Mouse (Mus musculus): ENCODE measurements around the gene Armc12.

Armc12 gene

DNA sequence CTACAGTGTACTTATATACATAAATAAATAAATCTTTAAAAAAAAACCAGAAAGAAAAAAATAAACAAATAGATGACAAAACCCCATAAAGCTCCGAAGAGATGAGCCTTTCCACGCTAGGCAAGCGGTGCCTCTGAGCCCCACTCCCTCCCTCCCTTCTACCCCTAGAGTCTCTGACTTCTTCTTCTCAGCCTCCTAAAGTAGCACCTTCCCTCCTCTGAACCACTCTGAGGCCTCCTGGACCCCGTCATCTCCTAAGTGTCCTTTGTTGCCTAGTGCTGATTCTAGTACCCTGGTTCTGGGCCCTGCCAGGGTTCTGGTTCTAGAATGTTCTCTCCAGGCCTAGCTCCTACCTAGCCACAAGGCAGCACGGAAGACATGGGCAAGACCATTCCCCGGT is at the start of gene Armc12:
Gene Armc12 (plus strand): TSS at position 301 of the 400 bp plus-strand sequence.
- DNase-seq: no peak

DNA sequence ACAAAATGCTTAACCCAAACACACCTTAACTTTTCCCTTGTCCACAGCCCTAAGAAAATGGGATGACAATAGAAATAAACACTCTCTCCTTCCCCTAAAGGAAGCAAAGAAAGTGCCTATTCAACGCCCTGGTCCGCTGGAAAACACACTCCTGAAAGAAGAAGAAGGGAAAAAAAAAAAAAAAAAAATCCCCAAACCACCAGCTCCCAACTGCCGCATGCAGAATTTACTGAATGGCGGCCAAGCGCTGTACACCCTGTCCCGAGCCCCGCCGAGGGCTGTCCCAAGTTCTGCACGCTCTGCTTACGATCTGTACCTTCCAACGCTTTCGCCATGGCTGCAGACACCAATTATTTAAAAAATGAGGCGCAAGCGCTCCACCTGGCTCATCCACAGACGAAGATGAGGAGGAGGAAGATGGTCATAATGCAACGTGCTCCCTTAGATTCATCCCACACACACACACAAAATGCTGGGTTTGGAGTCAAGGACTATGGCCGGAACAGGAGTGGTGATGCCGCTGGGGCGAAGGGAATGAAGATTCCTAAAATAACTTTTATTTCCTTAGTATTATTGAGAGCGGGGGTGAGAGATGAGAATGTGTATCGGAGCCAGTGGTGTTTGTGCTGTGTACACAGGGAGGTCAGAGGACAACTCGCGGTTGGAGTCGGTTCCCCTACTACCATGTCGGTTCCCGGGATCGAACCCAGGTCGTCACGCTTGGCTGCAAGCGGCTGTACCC is 45.7 kb upstream of the Armc12 start:
- DNase-seq: peak; percentile 54

- DNase-seq: peak; percentile 45
Measured at GRCm38 (mm10) chr17:28485446-28485948, 45.1 kb upstream of the Armc12 start.

DNA sequence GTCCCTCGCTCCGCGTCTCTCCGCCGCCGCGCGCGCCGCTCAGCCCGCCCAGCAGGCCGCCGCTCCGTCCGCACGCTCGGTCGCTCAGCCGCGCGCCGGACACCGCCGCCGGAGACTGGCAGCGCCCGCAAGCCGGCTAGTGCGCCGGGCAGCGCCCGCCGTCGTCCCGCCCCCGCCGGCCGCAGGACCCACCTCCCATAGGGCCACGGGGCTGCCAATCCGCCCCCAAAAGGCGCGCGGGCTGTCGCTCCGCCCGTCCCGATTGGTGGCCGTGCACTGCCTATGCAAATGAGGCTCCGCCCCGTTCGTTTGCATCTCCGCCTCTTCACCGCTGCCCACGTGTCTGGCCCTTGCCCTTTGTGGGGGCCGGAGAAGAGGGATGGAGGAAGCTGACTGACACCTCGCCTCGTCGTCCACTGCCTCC is 44.6 kb upstream of the Armc12 start:
- DNase-seq: peak; percentile 98

DNA sequence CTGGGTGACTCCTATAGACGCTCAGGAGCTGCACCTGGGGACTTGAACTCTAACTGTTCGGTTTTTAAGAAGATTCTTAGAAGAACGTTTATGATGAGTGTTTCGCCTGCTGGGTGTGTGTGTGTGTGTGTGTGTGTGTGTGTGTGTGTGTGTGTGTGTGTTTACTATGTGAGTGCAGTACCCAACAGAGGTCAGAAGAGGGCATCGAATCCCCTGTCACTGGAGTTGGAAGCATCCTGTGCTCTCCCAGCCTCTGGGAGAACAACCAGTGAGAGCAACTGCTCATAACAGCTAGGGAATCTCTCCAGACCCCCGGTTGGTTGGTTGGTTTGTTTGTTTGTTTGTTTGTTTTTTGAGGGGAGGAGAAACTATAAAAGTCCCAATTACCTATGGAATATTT is 43.9 kb upstream of the Armc12 start:
- DNase-seq: no peak

- DNase-seq: no peak
Measured at GRCm38 (mm10) chr17:28487584-28488257, 42.9 kb upstream of the Armc12 start.

DNA sequence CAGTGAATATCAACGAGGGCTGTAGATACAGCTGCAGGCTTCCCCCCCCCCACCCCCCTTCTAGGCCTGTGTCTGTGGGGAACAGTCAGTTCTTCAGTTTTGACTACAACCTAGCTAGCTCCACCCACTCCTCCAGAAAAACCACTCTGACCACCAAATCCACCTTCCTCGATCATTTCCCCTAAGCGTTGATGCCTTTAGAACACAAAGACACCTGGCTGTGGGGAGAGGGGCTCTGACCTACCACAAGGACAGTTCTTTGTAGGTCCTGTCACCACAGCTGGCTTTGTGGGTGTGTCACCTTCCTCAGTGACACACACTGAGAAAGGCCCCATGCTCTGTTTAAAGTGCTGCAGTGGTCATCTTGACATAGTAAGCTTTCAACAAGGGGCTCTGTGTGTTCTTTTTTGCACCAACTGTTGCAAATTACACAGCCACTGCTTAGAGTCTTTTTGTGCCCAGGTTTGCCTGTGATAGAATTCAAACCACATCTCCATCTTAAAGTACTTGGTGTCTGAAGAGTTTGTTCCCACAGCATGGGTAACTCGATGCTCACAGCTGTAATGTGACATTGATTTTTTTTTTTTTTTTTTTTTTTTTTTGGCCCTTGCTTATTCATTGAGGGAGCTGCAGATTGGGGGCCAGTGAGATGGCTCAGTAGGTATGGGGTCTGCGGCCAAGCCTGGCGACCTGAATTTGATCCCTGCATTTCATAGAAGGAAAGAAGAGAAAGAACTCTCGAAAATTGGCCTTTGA is 42.2 kb upstream of the Armc12 start:
- no peak for DNase-seq

- no peak for DNase-seq
Measured at GRCm38 (mm10) chr17:28491035-28491770, 39.4 kb upstream of the Armc12 start.

DNA sequence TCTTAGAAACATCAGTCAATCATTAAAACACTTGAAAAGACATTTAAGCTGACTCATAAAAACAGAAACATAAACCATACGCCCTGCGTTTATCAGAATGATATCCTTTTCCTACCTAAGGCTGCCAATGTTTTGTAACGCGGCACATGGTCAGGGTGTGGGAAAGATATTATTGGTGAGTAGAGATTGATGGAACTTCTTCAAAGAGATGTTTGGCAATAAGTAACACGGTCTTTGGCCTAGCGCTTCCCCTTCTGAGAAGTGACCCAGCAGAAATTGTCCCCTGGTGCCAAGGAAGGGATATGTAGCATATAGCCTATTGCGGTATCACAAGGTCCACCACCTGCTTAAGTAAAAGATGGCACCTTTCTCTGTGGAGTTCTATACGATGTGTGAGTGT is 34.8 kb upstream of the Armc12 start:
- DNase-seq: no peak

DNA sequence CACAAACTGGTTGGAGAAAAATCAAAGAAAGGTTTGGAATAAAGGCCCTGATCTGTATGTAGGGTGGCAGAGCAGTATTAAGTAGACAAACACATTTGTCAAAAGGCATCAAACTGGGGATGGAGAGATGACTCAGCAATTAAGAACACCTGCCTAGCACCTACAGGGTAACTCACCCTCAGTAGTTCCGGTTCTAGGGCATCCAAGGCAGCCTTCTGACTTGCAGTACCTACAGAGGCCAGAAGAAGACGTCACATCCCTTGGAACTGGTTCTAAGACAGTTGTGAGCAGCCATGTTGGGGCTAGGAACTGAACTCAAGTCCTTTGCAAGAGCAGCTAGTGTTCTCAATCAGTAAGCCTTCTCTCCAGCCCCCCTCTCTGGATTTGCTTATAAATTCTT is 31.4 kb upstream of the Armc12 start:
- DNase-seq: no peak

DNA sequence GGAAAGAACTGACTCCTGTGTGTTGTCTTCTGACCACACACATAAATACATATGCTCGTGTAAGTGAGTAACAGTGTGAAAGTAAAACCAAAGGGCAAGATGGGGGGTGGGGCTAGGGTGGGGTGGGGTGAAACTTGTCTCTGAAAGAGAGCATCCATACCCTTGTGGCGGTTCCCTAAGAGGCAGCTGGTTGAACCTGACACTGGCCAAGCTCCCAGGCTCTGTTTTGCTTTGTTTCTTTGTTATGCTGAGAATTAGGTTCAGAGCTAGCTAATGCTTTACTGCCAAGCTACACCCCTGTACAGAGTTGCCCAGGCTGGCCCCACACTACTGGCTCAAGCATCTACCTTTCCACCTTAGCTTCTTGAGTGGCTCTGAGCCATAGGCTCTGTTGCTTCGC is 30.1 kb upstream of the Armc12 start:
- no peak for DNase-seq

DNA sequence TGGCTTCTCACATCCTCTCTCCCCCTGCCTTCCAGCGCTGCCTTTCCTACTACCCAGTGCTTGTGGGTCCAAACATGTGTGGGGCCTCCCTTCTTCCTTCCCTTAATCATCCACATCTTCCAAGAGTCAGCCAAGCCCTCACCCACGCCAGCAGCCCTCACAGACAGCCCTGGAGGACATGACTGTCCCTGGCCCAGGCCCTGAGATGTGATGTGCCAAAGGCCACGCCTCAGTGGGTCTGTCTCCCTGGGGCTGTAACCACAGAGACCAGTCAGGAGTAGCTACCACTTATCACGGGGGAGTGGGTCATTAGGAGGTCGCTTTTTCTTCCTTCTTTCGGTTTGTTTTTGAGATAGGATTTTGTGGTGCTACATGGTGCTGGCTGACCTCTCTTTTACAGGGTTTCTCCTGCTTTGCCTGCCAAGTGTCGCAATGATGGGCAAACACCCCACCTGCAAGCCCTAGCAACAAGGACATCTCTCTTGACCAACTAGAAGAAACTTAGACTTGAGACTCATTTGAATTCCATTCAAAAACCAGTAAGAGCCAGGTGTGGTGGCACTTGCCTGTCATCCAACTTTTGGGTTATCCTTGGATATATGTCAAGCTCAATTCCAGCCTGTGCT is 28.3 kb upstream of the Armc12 start:
- DNase-seq: no peak

- no peak for DNase-seq
Measured at GRCm38 (mm10) chr17:28504182-28504581, 26.4 kb upstream of the Armc12 start.

DNA sequence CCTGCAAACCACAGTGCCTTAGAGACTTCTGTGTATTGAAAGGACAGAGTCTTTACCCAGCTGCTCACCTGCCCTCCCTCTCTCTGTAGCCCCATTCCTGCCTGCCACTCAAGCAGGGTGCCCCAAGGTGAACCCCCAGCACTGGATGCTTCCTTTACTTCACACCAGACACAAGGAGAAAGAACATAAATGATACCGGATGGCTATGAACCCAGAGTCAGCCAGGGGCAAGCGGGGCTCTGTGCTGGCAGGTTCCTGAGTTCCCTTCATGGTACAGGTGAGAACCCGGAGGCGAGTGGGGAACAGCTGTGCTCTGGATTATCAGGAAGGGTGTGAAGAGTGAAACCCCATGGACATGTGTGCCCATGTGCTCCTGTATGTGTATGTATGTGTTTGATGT is 25.0 kb upstream of the Armc12 start:
- DNase-seq: no peak

GRCm38 (mm10) chr17:28506895-28507294 is 23.7 kb upstream of the Armc12 start:
- DNase-seq: no peak

- no peak for DNase-seq
Measured at GRCm38 (mm10) chr17:28507496-28507895, 23.1 kb upstream of the Armc12 start.

DNA sequence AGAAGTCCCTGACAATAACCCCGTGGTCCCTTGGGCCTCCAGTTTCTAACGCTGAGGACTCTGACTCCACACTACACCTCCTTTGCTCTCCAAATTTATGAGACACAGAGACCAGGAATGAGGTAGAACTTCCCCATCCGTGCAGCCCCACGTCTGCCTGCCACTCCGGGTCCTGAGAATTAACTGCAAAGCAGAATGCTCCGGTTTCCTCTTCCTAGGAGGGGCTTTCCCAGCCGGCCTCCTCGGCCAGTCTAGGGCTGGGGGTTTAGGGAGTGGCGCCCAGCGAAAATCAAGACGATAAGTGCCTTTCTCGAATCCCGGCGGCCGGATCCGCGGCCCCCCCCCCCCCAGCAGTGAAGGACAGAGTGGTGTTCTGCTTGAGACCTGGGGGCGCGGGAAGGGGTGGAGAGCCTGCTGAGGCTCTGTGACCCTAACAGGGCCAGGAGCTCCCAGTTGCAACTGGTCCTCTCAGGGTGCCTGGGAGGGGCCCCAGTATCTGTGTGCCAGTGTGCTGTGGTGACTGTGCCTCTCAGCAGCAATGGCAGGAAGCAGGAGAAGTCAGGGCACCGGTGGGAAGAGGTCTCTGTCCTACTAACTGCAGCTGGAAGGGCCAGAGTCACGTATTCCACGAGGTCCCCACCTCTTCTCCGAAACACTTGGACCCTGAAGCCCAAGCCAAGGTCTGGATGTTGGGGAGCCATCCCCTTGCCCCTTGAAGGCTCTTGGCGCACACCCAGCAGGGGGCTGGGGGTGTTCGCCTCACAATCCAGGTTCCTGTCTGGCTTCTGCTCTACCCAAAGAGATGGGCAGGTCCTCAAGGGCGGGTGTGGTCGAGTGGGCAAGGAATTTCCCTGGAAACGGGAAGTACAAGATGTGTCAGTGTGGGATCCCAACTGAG is 19.9 kb upstream of the Armc12 start:
- DNase-seq: no peak

DNA sequence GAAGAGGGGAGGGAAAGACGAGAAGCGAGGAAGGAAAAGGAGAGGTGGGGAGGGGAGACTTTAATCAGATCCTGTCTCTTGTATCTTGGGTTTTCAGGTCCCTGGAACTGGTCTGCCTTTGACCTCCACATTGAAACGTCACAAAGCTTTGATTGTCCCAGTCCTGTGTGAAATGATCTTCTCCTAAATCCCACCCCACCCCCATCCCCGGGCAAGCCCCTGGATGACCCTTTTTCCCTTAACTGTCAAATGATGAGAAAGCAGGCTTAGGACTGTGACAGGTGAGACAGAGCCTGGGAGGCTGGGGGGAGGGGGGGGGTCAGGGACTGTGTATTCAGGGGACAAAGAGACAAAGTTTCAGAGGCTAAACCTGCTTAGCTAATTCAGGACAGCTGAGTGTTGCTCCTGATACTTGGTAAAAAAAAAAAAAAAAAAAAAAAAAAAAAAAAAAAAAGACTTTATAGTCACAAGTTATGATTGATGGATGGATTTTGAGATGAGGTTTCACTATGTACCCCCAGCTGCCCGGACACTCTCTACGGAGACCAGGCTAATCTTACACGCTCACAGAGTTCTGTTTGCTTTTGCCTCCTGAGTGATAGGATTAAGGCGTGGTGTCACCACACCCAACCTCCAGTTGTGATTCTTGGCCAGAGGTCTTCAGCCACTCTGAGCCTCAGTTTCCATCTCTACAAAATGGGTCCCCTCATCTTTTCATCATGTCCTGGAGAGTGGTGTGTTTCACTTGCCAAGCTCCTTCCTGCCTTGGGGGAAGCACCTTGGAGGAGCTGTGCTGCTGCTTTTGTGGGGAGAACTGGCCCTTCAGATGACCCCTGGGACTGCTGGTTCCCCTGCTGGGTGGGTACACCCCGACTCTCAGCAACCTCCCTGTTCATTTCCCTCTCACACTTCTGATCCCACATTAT is 18.7 kb upstream of the Armc12 start:
- no peak for DNase-seq

GRCm38 (mm10) chr17:28512696-28513095 is 17.9 kb upstream of the Armc12 start:
- DNase-seq: peak; percentile 60

DNA sequence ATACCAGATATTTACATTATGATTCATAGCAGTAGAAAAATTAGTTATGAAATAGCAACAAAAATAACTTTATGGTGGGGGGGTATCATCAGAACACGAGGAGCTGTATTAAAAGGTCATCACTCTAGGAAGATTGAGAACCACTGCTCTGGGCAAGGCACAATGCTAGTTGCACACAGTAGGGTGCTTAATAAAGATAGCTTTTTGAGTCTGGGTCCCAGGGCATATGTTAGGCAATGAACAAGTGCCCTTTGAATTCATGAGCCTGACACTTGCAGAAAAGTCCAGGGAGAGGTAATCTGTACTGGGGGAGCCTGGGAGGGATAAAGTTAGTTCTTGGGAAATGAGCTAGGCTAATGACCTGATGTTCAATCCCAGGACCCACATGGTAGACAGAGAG is 17.3 kb upstream of the Armc12 start:
- no peak for DNase-seq

Measured in lung, postnatal 14 days (tissue).